Mouse (Mus musculus): Measurements from ENCODE around the gene Dctpp1. TPM values are rescaled to one million over a fixed set of nuclear protein-coding genes. Genes with fewer than 3 reads are reported as not detected.

Dctpp1 gene
- total and polyA plus RNA-seq, 3 experiments: 238 to 290 TPM; not detected in 1

- no peak for TF ChIP-seq KAT2A (conservative IDR thresholded peaks at IDR 0.05; ENCODE audit: low read depth, low read length)
- TF ChIP-seq E2F4 (IDR thresholded peaks at IDR 0.05; ENCODE audit: borderline replicate concordance, low read depth, low read length): no peak
- peak; percentile 62 for TF ChIP-seq HCFC1 (IDR thresholded peaks at IDR 0.05; ENCODE audit: low read depth, low read length)
- TF ChIP-seq JUND (IDR thresholded peaks at IDR 0.05; ENCODE audit: low read depth, low read length): no peak
- TF ChIP-seq USF1 (IDR thresholded peaks at IDR 0.05; ENCODE audit: low read depth, low read length): no peak
- TF ChIP-seq MAX (IDR thresholded peaks at IDR 0.05; ENCODE audit: low read length): no peak
- TF ChIP-seq POLR2A (IDR thresholded peaks at IDR 0.05; ENCODE audit: control insufficient read depth in 1 of 2, insufficient read depth in 1 of 2, low read depth in 1 of 2, low read length in 2 of 2, poor library complexity in 1 of 2): peak in 1 of 2 experiments; percentile 48; a peak in 1 of 4 replicates
Measured at GRCm38 (mm10) chr7:127285154-127285553, 24.6 kb upstream of the Dctpp1 start (continued).

- no peak for TF ChIP-seq SIN3A (IDR thresholded peaks at IDR 0.05; ENCODE audit: low read length)
- no peak for TF ChIP-seq TBP (IDR thresholded peaks at IDR 0.05; ENCODE audit: low read depth, low read length)
- no peak for TF ChIP-seq MAX (IDR thresholded peaks at IDR 0.05; ENCODE audit: low read length)
- no peak for TF ChIP-seq GABPA (IDR thresholded peaks at IDR 0.05; ENCODE audit: low read depth, low read length)
- no peak for TF ChIP-seq USF2 (IDR thresholded peaks at IDR 0.05; ENCODE audit: borderline replicate concordance in 1 of 2, insufficient read depth in 1 of 2, low read depth in 1 of 2, low read length in 2 of 2)
- no peak for TF ChIP-seq ELF1 (IDR thresholded peaks at IDR 0.05; ENCODE audit: low read depth, low read length)
- no peak for TF ChIP-seq TCF12 (IDR thresholded peaks at IDR 0.05; ENCODE audit: low read depth, low read length)
- TF ChIP-seq KAT2A (conservative IDR thresholded peaks at IDR 0.05; ENCODE audit: low read depth, low read length): no peak
- no peak for TF ChIP-seq MAFK (IDR thresholded peaks at IDR 0.05; ENCODE audit: borderline replicate concordance, low read depth, low read length)
- TF ChIP-seq CHD2 (IDR thresholded peaks at IDR 0.05; ENCODE audit: low read length): no peak
- TF ChIP-seq RAD21 (IDR thresholded peaks at IDR 0.05; ENCODE audit: low read depth, low read length): no peak
- Histone ChIP-seq H3K4me1 (ENCODE audit: control insufficient read depth in 1 of 2, insufficient read depth in 2 of 2, low read length in 2 of 2) (peaks cover 14 to 38% of the 10 kb centered on the region in 2 experiments), H3K9me3 (replicated peaks; ENCODE audit: insufficient read depth, low read length) (no peaks in the 10 kb centered on the region)
Measured at GRCm38 (mm10) chr7:127282190-127282589, 21.7 kb upstream of the Dctpp1 start.

GRCm38 (mm10) chr7:127281114-127281513 is 20.6 kb upstream of the Dctpp1 start:
- peaks cover 14 to 33% of the 10 kb centered on the region in 2 experiments for H3K4me1 ChIP-seq (ENCODE audit: control insufficient read depth in 1 of 2, insufficient read depth in 2 of 2, low read length in 2 of 2)
- H3K27ac ChIP-seq (ENCODE audit: control insufficient read depth, low read depth, low read length): peak overlapping the region; percentile 96
- peak overlapping the region in 1 of 2 experiments; percentile 40; a peak in 2 of 4 replicates for H3K4me3 ChIP-seq (ENCODE audit: control insufficient read depth in 1 of 2, insufficient read depth in 1 of 2, low read depth in 2 of 2, low read length in 2 of 2)
- peak; percentile 79 for DNase-seq (ENCODE audit: low read depth, low spot score)
- H3K9me3 ChIP-seq (replicated peaks; ENCODE audit: insufficient read depth, low read length): no peaks in the 10 kb centered on the region
- H3K27me3 ChIP-seq (ENCODE audit: control insufficient read depth in 1 of 2, insufficient read depth in 2 of 2, low read length in 2 of 2): no peaks in the 10 kb centered on the region
- H3K9ac ChIP-seq (ENCODE audit: control insufficient read depth, low read depth, low read length, poor library complexity, severe bottlenecking): peak overlapping the region; percentile 38; the same call in 1 of the 2 replicates
- peaks cover 0 to 24% of the 10 kb centered on the region in 2 experiments; a peak in 2 of 4 replicates for H3K36me3 ChIP-seq (ENCODE audit: control insufficient read depth in 1 of 2, insufficient read depth in 2 of 2, low read length in 2 of 2)
- no peaks in the 10 kb centered on the region for H3K79me2 ChIP-seq (ENCODE audit: control insufficient read depth, insufficient read depth, low read length, poor library complexity)
- TF ChIP-seq ZMIZ1 (IDR thresholded peaks at IDR 0.05; ENCODE audit: low read depth, low read length) (peak; percentile 46; the same call in 1 of the 2 replicates), GATA1 (IDR thresholded peaks at IDR 0.05; ENCODE audit: low read depth, low read length) (peak; percentile 76), RCOR1 (IDR thresholded peaks at IDR 0.05; ENCODE audit: low read depth, low read length) (peak; percentile 57; the same call in 1 of the 2 replicates), TBP (IDR thresholded peaks at IDR 0.05; ENCODE audit: low read depth, low read length) (peak; percentile 43; the same call in 1 of the 2 replicates), TCF12 (IDR thresholded peaks at IDR 0.05; ENCODE audit: low read depth, low read length) (peak; percentile 68), SIN3A (IDR thresholded peaks at IDR 0.05; ENCODE audit: low read length) (peak; percentile 84), KAT2A (conservative IDR thresholded peaks at IDR 0.05; ENCODE audit: low read depth, low read length) (no peak; the same call in 1 of the 2 replicates), USF1 (IDR thresholded peaks at IDR 0.05; ENCODE audit: low read depth, low read length) (no peak), TAL1 (IDR thresholded peaks at IDR 0.05; ENCODE audit: low read length) (peak; percentile 74), NELFE (IDR thresholded peaks at IDR 0.05; ENCODE audit: low read depth, low read length) (no peak), USF2 (IDR thresholded peaks at IDR 0.05; ENCODE audit: borderline replicate concordance in 1 of 2, insufficient read depth in 1 of 2, low read depth in 1 of 2, low read length in 2 of 2) (no peak), MXI1 (IDR thresholded peaks at IDR 0.05; ENCODE audit: low read depth, low read length) (peak; percentile 81), EP300 (IDR thresholded peaks at IDR 0.05; ENCODE audit: low read depth in 1 of 2, low read length in 2 of 2) (peak; percentile 71 to 85), MAFK (IDR thresholded peaks at IDR 0.05; ENCODE audit: borderline replicate concordance, low read depth, low read length) (0 out of 2 replicates have a peak, but pooled peaks have one; percentile 19), MAX (IDR thresholded peaks at IDR 0.05; ENCODE audit: low read length) (peak; percentile 65), RAD21 (IDR thresholded peaks at IDR 0.05; ENCODE audit: low read depth, low read length) (no peak), JUND (IDR thresholded peaks at IDR 0.05; ENCODE audit: low read depth, low read length) (0 out of 2 replicates have a peak, but pooled peaks have one; percentile 37), NRF1 (IDR thresholded peaks at IDR 0.05; ENCODE audit: insufficient read depth, low read depth, low read length, poor library complexity, severe bottlenecking) (no peak), CHD2 (IDR thresholded peaks at IDR 0.05; ENCODE audit: low read length) (no peak), MAZ (IDR thresholded peaks at IDR 0.05; ENCODE audit: low read depth, low read length) (no peak), CHD1 (IDR thresholded peaks at IDR 0.05; ENCODE audit: low read depth, low read length) (0 out of 2 replicates have a peak, but pooled peaks have one; percentile 28)

More at GRCm38 (mm10) chr7:127282190-127282589, 21.7 kb upstream of the Dctpp1 start:
- Histone ChIP-seq H3K4me3 (ENCODE audit: control insufficient read depth in 1 of 2, insufficient read depth in 1 of 2, low read depth in 2 of 2, low read length in 2 of 2) (no peak overlapping the region), H3K27me3 (ENCODE audit: control insufficient read depth in 1 of 2, insufficient read depth in 2 of 2, low read length in 2 of 2) (no peaks in the 10 kb centered on the region), H3K79me2 (ENCODE audit: control insufficient read depth, insufficient read depth, low read length, poor library complexity) (no peaks in the 10 kb centered on the region), H3K27ac (ENCODE audit: control insufficient read depth, low read depth, low read length) (no peak overlapping the region), H3K36me3 (ENCODE audit: control insufficient read depth in 1 of 2, insufficient read depth in 2 of 2, low read length in 2 of 2) (peaks cover 0 to 29% of the 10 kb centered on the region in 2 experiments; a peak in 2 of 4 replicates), H3K9ac (ENCODE audit: control insufficient read depth, low read depth, low read length, poor library complexity, severe bottlenecking) (no peak overlapping the region)
- no peak for DNase-seq (ENCODE audit: low read depth, low spot score)

Measured in MEL (cell line).